Mouse (Mus musculus) liver, adult (tissue): ENCODE measurements around the gene Npas3.

ENCODE experiments used
- GATA4 ChIP-seq: IDR thresholded peaks from 2 replicates; pipeline ENCODE4 v1.6.1; 2014; ENCODE audit warnings: mild to moderate bottlenecking, low read length; ENCODE audit not compliant: insufficient replicate concordance

The Npas3 gene

GRCm38 (mm10) chr12:53752281-53753072, 504.0 kb downstream of the Npas3 start:
- TF ChIP-seq GATA4 = no peak

GRCm38 (mm10) chr12:53753368-53753937, 505.0 kb downstream of the Npas3 start:
- no peak for TF ChIP-seq GATA4

- TF ChIP-seq GATA4 = no peak
Measured at GRCm38 (mm10) chr12:53754236-53754635, 505.8 kb downstream of the Npas3 start.

- TF ChIP-seq GATA4 = no peak
Measured at GRCm38 (mm10) chr12:53757631-53758030, 509.2 kb downstream of the Npas3 start.

GRCm38 (mm10) chr12:53758356-53758755, 509.9 kb downstream of the Npas3 start:
- no peak for TF ChIP-seq GATA4

- TF ChIP-seq GATA4 = no peak
Measured at GRCm38 (mm10) chr12:53764143-53764542, 515.7 kb downstream of the Npas3 start.

- no peak for TF ChIP-seq GATA4
Measured at GRCm38 (mm10) chr12:53768392-53768791, 519.9 kb downstream of the Npas3 start.

- no peak for TF ChIP-seq GATA4
Measured at GRCm38 (mm10) chr12:53771394-53771936, 523.0 kb downstream of the Npas3 start.

GRCm38 (mm10) chr12:53781850-53782552, 533.5 kb downstream of the Npas3 start:
- no peak for TF ChIP-seq GATA4

GRCm38 (mm10) chr12:53789501-53789900, 541.0 kb downstream of the Npas3 start:
- no peak for TF ChIP-seq GATA4

GRCm38 (mm10) chr12:53794718-53795400, 546.4 kb downstream of the Npas3 start:
- TF ChIP-seq GATA4 = no peak

GRCm38 (mm10) chr12:53801831-53802230, 553.4 kb downstream of the Npas3 start:
- TF ChIP-seq GATA4 = no peak

GRCm38 (mm10) chr12:53802381-53802780, 553.9 kb downstream of the Npas3 start:
- TF ChIP-seq GATA4 = no peak

GRCm38 (mm10) chr12:53810081-53810480, 561.6 kb downstream of the Npas3 start:
- TF ChIP-seq GATA4 = no peak

GRCm38 (mm10) chr12:53814291-53814690, 565.8 kb downstream of the Npas3 start:
- no peak for TF ChIP-seq GATA4
